Mouse (Mus musculus): ENCODE measurements around the gene Cct5.

DNA sequence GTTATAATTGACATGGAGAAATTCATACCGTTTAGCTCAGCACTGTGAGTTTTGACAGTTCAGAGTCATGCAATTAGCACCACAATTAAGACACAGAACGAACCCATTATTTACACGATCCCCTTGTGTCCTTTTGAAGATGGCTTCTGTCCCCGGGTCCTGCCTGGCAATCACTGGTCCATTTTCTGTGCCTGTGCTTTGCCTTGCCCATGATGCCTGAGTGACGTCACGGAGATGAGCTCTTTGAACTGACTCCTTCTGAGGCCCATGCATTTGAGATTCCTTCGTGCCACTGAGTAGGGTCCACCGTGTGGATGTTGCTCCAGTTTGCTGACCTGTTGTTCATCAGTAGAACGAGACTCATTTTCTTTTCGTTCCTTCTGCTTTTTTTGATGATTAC is 26.6 kb upstream of the Cct5 start:
- TF ChIP-seq CTCF (IDR thresholded peaks at IDR 0.05; ENCODE audit: borderline replicate concordance, insufficient read depth, low read length) = no peak
- TF ChIP-seq POLR2A (IDR thresholded peaks at IDR 0.05; ENCODE audit: low read depth, low read length) = no peak

Data from embryonic fibroblast, embryonic 13.5 days (primary cell).